Mouse (Mus musculus) neural tube, embryonic 12.5 days (tissue): ENCODE data around the gene Kcnh2. TPM values are rescaled to one million over a fixed set of nuclear protein-coding genes. Genes with fewer than 3 reads are reported as not detected.

Source experiments
- ATAC-seq: fragments of 200-750 bp; cut with Nextera tagmentation; 2 replicates; pipeline ENCODE4 v1.8.0; 2017; ENCODE audit warnings: low read depth, mild to moderate bottlenecking, moderate TSS enrichment, moderate library complexity; ENCODE audit not compliant: low FRiP score
- H3K27ac ChIP-seq: fragments of 300-500 bp; sonication (generic); 2 replicates; pipeline ENCODE4 v1.5.1; 2016
- H3K27me3 ChIP-seq: fragments of 300-500 bp; sonication (generic); replicated peaks from 2 replicates; pipeline ENCODE4 v1.6.1; 2016; ENCODE audit warnings: mild to moderate bottlenecking
- H3K36me3 ChIP-seq: fragments of 300-500 bp; sonication (generic); 2 replicates; pipeline ENCODE4 v1.6.1; 2016; ENCODE audit warnings: mild to moderate bottlenecking
- H3K4me1 ChIP-seq: fragments of 300-500 bp; sonication (generic); 2 replicates; pipeline ENCODE4 v1.6.1; 2016
- H3K4me2 ChIP-seq: fragments of 300-500 bp; sonication (generic); replicated peaks from 2 replicates; pipeline ENCODE4 v1.6.1; 2016; ENCODE audit warnings: mild to moderate bottlenecking
- H3K4me3 ChIP-seq: fragments of 300-500 bp; sonication (generic); 2 replicates; pipeline ENCODE4 v1.5.1; 2016
- H3K9ac ChIP-seq: fragments of 300-500 bp; sonication (generic); 2 replicates; pipeline ENCODE4 v1.6.1; 2016; ENCODE audit warnings: mild to moderate bottlenecking
- H3K9me3 ChIP-seq: fragments of 300-500 bp; sonication (generic); 2 replicates; pipeline ENCODE4 v1.6.1; 2016; ENCODE audit warnings: mild to moderate bottlenecking
- WGBS: fragments of 180-500 bp; shearing (Covaris S2); methylation state at CpG from one replicate; pipeline ENCODE4 v1.1.7; 2016; 5-methylcytosine and 5-hydroxymethylcytosine counted together
- polyA plus RNA-seq: library from polyadenylated mRNA; unstranded; fragments of >200 nt; fragmentation: Nextera tagmentation; extraction: Ambion mirVana; gene quantifications from 2 replicates; pipeline ENCODE4 v1.2.1, GENCODE M21; 2016

Kcnh2 gene
- polyA plus RNA-seq, 1 experiment from 2014 or later: 18.6 TPM

DNA sequence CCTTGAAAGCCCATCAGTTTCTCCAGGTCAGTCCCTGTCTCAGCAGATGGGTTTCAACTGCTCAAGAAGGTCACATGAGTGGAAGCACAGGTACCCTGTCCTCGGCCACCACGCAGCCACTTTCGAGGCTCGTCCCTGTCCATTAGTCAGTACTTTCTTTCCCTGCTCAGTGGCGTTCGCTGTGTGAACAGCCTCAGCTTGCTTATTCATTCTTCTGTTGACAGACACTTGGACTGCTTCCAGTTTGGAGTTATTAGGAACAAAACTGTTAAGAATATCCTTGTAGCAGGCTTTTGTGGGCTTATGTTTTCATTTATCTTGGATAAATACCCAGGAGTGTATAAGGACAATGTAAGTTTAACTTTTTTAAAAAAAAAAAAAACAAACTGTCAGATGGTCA is 22.8 kb upstream of the Kcnh2 start:
- no peak for ATAC-seq
- Histone ChIP-seq H3K4me2 (no peak overlapping the region), H3K4me3 (no peak overlapping the region), H3K9me3 (no peaks in the 10 kb centered on the region), H3K27ac (no peak overlapping the region), H3K27me3 (no peaks in the 10 kb centered on the region), H3K36me3 (no peaks in the 10 kb centered on the region), H3K4me1 (no peaks in the 10 kb centered on the region), H3K9ac (no peak overlapping the region)
- 79% methylated on average over 6 of the region's 6 CpGs for WGBS

DNA sequence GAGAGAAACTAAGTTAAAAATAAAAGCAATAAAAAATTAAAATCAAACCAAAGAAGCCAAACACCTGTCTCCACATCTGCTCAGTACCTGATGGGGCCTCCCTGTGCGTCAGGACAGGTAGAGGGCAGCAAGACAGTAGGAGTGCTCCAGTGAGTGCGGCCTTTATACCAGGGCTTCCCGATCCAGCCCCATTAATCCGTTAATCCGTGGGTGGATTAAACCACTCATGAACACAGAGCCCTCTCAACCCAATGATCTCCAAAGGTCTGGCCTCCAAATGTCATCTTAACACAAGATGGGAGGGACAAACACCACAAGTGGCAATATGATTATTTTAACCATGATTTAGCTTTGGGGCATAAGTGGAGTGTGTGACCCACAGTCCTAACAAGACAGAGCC is 22.4 kb upstream of the Kcnh2 start:
- Histone ChIP-seq H3K36me3 (no peaks in the 10 kb centered on the region), H3K4me1 (no peaks in the 10 kb centered on the region), H3K27me3 (no peaks in the 10 kb centered on the region), H3K27ac (no peak overlapping the region), H3K9me3 (no peaks in the 10 kb centered on the region), H3K4me2 (no peak overlapping the region), H3K4me3 (no peak overlapping the region), H3K9ac (no peak overlapping the region)
- WGBS: 78% methylated on average over 5 of the region's 5 CpGs
- no peak for ATAC-seq

GRCm38 (mm10) chr5:24369767-24370166 is 18.4 kb upstream of the Kcnh2 start:
- Histone ChIP-seq H3K4me3 (no peak overlapping the region), H3K36me3 (no peaks in the 10 kb centered on the region), H3K27ac (no peak overlapping the region), H3K9ac (no peak overlapping the region), H3K27me3 (no peaks in the 10 kb centered on the region), H3K4me1 (no peaks in the 10 kb centered on the region), H3K9me3 (no peaks in the 10 kb centered on the region), H3K4me2 (no peak overlapping the region)
- no peak for ATAC-seq
- WGBS: 87% methylated on average over 9 of the region's 9 CpGs

DNA sequence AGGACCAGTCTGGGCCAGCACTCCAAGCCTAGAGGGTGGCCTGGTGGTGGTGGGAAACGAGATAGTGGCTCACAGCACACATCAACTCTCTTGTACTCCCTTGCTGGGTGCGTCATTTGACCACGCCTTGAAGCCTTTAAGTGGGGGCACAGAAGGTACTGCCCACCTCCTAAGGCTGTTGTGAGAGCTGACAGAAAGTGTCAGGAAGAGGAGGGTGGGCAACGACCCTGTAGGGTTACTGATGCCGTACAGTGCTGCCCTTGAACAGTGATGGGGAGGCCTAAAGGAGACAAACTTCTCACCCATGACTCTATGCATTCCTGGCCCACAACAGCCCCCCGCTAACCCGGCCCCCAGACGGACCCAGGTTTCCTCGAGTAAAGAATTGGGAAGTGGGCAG is 15.0 kb upstream of the Kcnh2 start:
- Histone ChIP-seq H3K4me2 (no peak overlapping the region), H3K27me3 (no peaks in the 10 kb centered on the region), H3K9ac (no peak overlapping the region), H3K4me3 (no peak overlapping the region), H3K4me1 (peaks cover 2% of the 10 kb centered on the region; the same call in 1 of the 2 replicates), H3K27ac (no peak overlapping the region), H3K9me3 (no peaks in the 10 kb centered on the region), H3K36me3 (no peaks in the 10 kb centered on the region)
- ATAC-seq: no peak
- 82% methylated on average over 9 of the region's 9 CpGs for WGBS

DNA sequence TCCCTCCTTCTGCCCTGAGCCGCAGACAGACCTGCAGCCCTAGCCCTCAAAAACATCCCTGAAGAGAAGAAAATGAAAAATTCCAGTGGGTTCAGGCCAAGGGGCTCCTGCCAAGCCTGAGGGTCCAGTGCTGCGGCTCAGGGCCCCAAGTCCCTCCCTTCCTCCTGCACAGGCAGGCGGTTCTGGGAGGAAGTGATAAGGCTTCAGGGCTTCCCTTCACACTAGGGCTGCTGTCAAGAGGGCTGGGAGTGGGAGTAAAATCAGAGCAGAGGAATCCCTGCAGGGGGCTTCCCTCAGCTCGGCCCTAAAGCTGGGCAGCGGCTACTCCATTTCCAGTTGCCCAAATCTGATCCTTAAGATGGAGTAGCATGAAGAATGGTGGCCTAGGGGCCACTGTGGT is 14.1 kb upstream of the Kcnh2 start:
- H3K27me3 ChIP-seq: no peaks in the 10 kb centered on the region
- WGBS: 51% methylated on average over 5 of the region's 5 CpGs
- H3K4me3 ChIP-seq: no peak overlapping the region
- peaks cover 2% of the 10 kb centered on the region; the same call in 1 of the 2 replicates for H3K4me1 ChIP-seq
- no peaks in the 10 kb centered on the region for H3K36me3 ChIP-seq
- H3K9ac ChIP-seq: no peak overlapping the region
- no peak overlapping the region for H3K27ac ChIP-seq
- no peak for ATAC-seq
- H3K4me2 ChIP-seq: no peak overlapping the region
- H3K9me3 ChIP-seq: no peaks in the 10 kb centered on the region

- H3K9ac ChIP-seq: no peak overlapping the region
- ATAC-seq: no peak
- H3K4me2 ChIP-seq: 0 out of 2 replicates have a peak overlapping the region, but pooled peaks have one; percentile 30
- no peak overlapping the region for H3K4me3 ChIP-seq
- no peaks in the 10 kb centered on the region for H3K9me3 ChIP-seq
- 87% methylated on average over 10 of the region's 10 CpGs for WGBS
- H3K4me1 ChIP-seq: peaks cover 2% of the 10 kb centered on the region; the same call in 1 of the 2 replicates
- H3K36me3 ChIP-seq: no peaks in the 10 kb centered on the region
- H3K27me3 ChIP-seq: no peaks in the 10 kb centered on the region
- no peak overlapping the region for H3K27ac ChIP-seq
Measured at GRCm38 (mm10) chr5:24364963-24365362, 13.6 kb upstream of the Kcnh2 start.

DNA sequence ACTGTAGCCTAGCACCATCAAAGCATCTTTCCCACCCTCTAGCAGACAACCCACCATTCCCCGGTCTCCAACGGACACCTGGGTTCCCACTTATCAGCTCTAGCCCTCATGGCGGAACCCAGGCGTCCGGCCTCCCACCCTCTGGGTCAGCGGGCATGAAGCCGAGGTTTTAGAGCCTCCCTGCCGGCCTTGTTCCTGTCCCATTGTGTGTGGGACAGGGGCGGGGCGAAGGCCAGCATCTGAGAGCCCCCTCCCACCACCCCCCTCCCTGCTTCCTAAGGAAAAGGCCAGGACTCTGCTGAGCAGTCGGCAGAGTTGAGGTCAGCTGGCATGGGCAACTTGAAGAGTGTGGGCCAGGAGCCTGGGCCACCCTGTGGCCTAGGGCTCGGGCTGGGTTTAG is 13.1 kb upstream of the Kcnh2 start, which contains the start of gene Nos3:
TSS of gene Nos3 (plus strand) at position 303 of the 400 bp plus-strand sequence.
- Histone ChIP-seq H3K27me3 (no peaks in the 10 kb centered on the region), H3K4me3 (no peak within 1 kb of the TSS), H3K9me3 (no peaks in the 10 kb centered on the region), H3K9ac (no peak within 1 kb of the TSS), H3K36me3 (no peaks in the 10 kb centered on the region), H3K4me1 (peaks cover 2% of the 10 kb centered on the region; the same call in 1 of the 2 replicates), H3K27ac (no peak within 1 kb of the TSS), H3K4me2 (0 out of 2 replicates have a peak within 1 kb of the TSS, but pooled peaks have one; percentile 30)
- WGBS: 39% methylated on average over 12 of the region's 12 CpGs
- ATAC-seq: no peak

GRCm38 (mm10) chr5:24364061-24364460 is 12.7 kb upstream of the Kcnh2 start:
- H3K4me3 ChIP-seq: no peak overlapping the region
- H3K36me3 ChIP-seq: no peaks in the 10 kb centered on the region
- no peaks in the 10 kb centered on the region for H3K9me3 ChIP-seq
- H3K27ac ChIP-seq: no peak overlapping the region
- no peaks in the 10 kb centered on the region for H3K27me3 ChIP-seq
- no peak for ATAC-seq
- peaks cover 2% of the 10 kb centered on the region; the same call in 1 of the 2 replicates for H3K4me1 ChIP-seq
- H3K4me2 ChIP-seq: no peak overlapping the region
- no peak overlapping the region for H3K9ac ChIP-seq
- WGBS: 58% methylated on average over 3 of the region's 3 CpGs

GRCm38 (mm10) chr5:24363467-24363866 is 12.1 kb upstream of the Kcnh2 start:
- WGBS: 85% methylated on average over 2 of the region's 2 CpGs
- H3K27ac ChIP-seq: no peak overlapping the region
- ATAC-seq: no peak

DNA sequence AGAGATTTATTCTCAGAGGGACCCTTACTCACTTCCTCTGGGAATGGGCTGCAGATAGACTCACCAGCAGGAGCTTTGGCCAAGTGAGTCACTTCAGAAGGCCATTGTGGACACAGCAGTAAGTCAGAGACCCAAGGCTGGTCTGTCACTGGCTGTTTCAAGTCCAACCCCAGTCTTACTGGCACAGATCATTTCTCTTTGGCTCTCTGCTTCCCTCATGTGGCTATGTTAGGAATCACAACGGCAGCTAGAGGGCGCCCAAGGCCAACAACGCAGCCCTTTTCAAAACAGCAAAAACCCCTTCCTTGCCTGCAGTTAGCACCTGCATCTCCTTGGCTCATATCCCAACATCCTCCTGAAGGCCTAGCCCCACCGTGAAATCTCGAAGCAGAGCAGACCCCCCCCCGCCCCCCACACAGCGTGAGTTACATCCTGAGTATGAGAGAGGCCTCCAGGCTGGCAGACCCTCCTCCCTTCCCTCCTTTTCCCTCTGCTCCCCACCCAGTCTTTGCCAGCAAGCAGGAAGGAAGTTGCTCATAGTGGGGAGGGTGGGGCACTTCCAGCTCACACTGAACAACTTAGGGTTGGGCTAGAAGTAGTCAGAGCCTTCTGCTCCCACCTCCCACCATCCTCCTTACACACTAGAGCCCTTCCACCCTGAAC is 9.5 kb upstream of the Kcnh2 start:
- Histone ChIP-seq H3K9ac (no peak overlapping the region), H3K36me3 (no peaks in the 10 kb centered on the region), H3K27me3 (no peaks in the 10 kb centered on the region), H3K4me1 (peaks cover 2% of the 10 kb centered on the region; the same call in 1 of the 2 replicates), H3K4me2 (no peak overlapping the region), H3K27ac (no peak overlapping the region), H3K4me3 (no peak overlapping the region), H3K9me3 (no peaks in the 10 kb centered on the region)
- WGBS: 1% methylated on average over 7 of the region's 7 CpGs
- peak; percentile 66 for ATAC-seq

More at GRCm38 (mm10) chr5:24363467-24363866, 12.1 kb upstream of the Kcnh2 start:
- no peak overlapping the region for H3K4me3 ChIP-seq
- no peaks in the 10 kb centered on the region for H3K9me3 ChIP-seq
- H3K4me1 ChIP-seq: peaks cover 2% of the 10 kb centered on the region; the same call in 1 of the 2 replicates
- no peaks in the 10 kb centered on the region for H3K27me3 ChIP-seq
- H3K36me3 ChIP-seq: no peaks in the 10 kb centered on the region
- H3K4me2 ChIP-seq: no peak overlapping the region
- no peak overlapping the region for H3K9ac ChIP-seq

- peaks cover 17% of the 10 kb centered on the region for H3K4me1 ChIP-seq
- no peaks in the 10 kb centered on the region for H3K9me3 ChIP-seq
- no peak for ATAC-seq
- no peak overlapping the region for H3K9ac ChIP-seq
- H3K4me3 ChIP-seq: no peak overlapping the region
- 17% methylated on average over 7 of the region's 7 CpGs for WGBS
- H3K27ac ChIP-seq: no peak overlapping the region
- H3K27me3 ChIP-seq: no peaks in the 10 kb centered on the region
- H3K36me3 ChIP-seq: no peaks in the 10 kb centered on the region
- no peak overlapping the region for H3K4me2 ChIP-seq
Measured at GRCm38 (mm10) chr5:24357461-24357860, 6.1 kb upstream of the Kcnh2 start.

GRCm38 (mm10) chr5:24356764-24357163 is 5.4 kb upstream of the Kcnh2 start:
- WGBS: 61% methylated on average over 4 of the region's 4 CpGs

DNA sequence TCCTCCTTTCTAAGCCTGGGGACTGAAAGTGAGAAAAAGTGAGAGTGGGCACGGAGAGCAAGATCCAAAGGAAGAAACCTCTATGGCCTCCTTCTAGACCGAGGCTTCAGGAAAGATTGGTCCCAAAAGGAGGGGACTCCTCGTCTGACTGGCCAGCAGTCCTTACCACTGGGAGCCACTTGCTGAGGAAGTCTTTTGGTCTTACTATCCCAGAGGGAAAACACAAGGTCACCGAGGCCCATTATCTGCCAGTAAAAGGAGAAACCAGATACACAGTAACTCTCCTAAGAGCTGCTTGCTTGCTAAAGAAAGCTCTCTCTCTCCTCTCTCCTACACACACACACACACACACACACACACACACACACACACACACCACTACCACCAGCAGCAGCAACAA is 1.9 kb upstream of the Kcnh2 start:
- no peaks in the 10 kb centered on the region for H3K36me3 ChIP-seq
- H3K4me1 ChIP-seq: peaks cover 55% of the 10 kb centered on the region
- H3K27me3 ChIP-seq: peaks cover 19% of the 10 kb centered on the region
- peak overlapping the region; percentile 98 for H3K4me2 ChIP-seq
- no peak for ATAC-seq
- no peak overlapping the region; the same call in 1 of the 2 replicates for H3K9ac ChIP-seq
- H3K27ac ChIP-seq: peak overlapping the region; percentile 98; the same call in 1 of the 2 replicates
- no peaks in the 10 kb centered on the region for H3K9me3 ChIP-seq
- 38% methylated on average over 4 of the region's 4 CpGs for WGBS
- no peak overlapping the region for H3K4me3 ChIP-seq

More at GRCm38 (mm10) chr5:24356764-24357163, 5.4 kb upstream of the Kcnh2 start:
- Histone ChIP-seq H3K9me3 (no peaks in the 10 kb centered on the region), H3K27ac (no peak overlapping the region), H3K27me3 (no peaks in the 10 kb centered on the region), H3K4me3 (no peak overlapping the region), H3K4me1 (peaks cover 24% of the 10 kb centered on the region), H3K36me3 (no peaks in the 10 kb centered on the region), H3K9ac (no peak overlapping the region), H3K4me2 (no peak overlapping the region)
- ATAC-seq: no peak
